Mouse (Mus musculus) megakaryocyte, embryonic 14.5 days (primary cell): Measurements from ENCODE around the gene B3galnt2. TPM values are rescaled to one million over a fixed set of nuclear protein-coding genes. Genes with fewer than 3 reads are reported as not detected.
A peak's percentile ranks its signal among the peaks of the same experiment; 100 is the strongest.
"Not testable (repeated sequence)": the region's sequence is repeated elsewhere in the genome, so short reads cannot be mapped to it uniquely, and the experiment has no call there.

Experiments
- H3K27me3 ChIP-seq: replicated peaks from 2 replicates; pipeline ENCODE3; 2012; ENCODE audit warnings: inconsistent platforms
- H3K36me3 ChIP-seq: replicated peaks from 2 replicates; pipeline ENCODE3; 2012; ENCODE audit warnings: low read length, inconsistent platforms, mixed read lengths
- H3K4me1 ChIP-seq: 2 replicates; pipeline ENCODE4 v1.6.1; 2012; ENCODE audit warnings: inconsistent platforms
- H3K4me3 ChIP-seq: replicated peaks from 2 replicates; pipeline ENCODE3; 2012; ENCODE audit warnings: moderate library complexity, mild to moderate bottlenecking, inconsistent platforms
- H3K9me3 ChIP-seq: 2 replicates; pipeline ENCODE4 v1.6.1; 2012; ENCODE audit warnings: inconsistent platforms
- FLI1 ChIP-seq: IDR thresholded peaks from 2 replicates; pipeline ENCODE4 v1.6.1; 2012; ENCODE audit warnings: low read length, inconsistent platforms, mixed read lengths
- GATA1 ChIP-seq: IDR thresholded peaks from 3 replicates; pipeline ENCODE4 v1.6.1; 2012; ENCODE audit warnings: mixed read lengths, low read length, inconsistent platforms, borderline replicate concordance
- polyA plus RNA-seq: library from polyadenylated mRNA; stranded (reverse); fragments of >175 nt; gene quantifications from 2 replicates; pipeline ENCODE4 v1.2.3, GENCODE M21; 2012; ENCODE audit warnings: low replicate concordance; ENCODE audit not compliant: insufficient read depth

B3galnt2 gene
- polyA plus RNA-seq, 1 experiment = 7.6 TPM

- no peak overlapping the region for H3K4me3 ChIP-seq
- peaks cover 17% of the 10 kb centered on the region for H3K4me1 ChIP-seq
- TF ChIP-seq GATA1 (no peak), FLI1 (no peak)
- no peaks in the 10 kb centered on the region for H3K27me3 ChIP-seq
- H3K9me3 ChIP-seq = no peaks in the 10 kb centered on the region
- peaks cover 96% of the 10 kb centered on the region for H3K36me3 ChIP-seq
Measured at GRCm38 (mm10) chr13:14004086-14004485, 49.8 kb downstream of the B3galnt2 start.

GRCm38 (mm10) chr13:14004999-14005398, 50.7 kb downstream of the B3galnt2 start:
- H3K4me1 ChIP-seq = peaks cover 17% of the 10 kb centered on the region
- TF ChIP-seq GATA1 = no peak
- TF ChIP-seq FLI1 = no peak
- H3K27me3 ChIP-seq = no peaks in the 10 kb centered on the region
- H3K4me3 ChIP-seq = no peak overlapping the region
- peaks cover 96% of the 10 kb centered on the region for H3K36me3 ChIP-seq
- H3K9me3 ChIP-seq = no peaks in the 10 kb centered on the region

- Histone ChIP-seq H3K36me3 (peaks cover 96% of the 10 kb centered on the region), H3K27me3 (no peaks in the 10 kb centered on the region), H3K4me1 (peaks cover 19% of the 10 kb centered on the region), H3K4me3 (no peak overlapping the region), H3K9me3 (no peaks in the 10 kb centered on the region)
- no peak for TF ChIP-seq GATA1
- TF ChIP-seq FLI1 = no peak
Measured at GRCm38 (mm10) chr13:14006056-14006455, 51.8 kb downstream of the B3galnt2 start.

GRCm38 (mm10) chr13:14011454-14011995, 57.3 kb downstream of the B3galnt2 start:
- peak overlapping the region; percentile 6 for H3K4me3 ChIP-seq
- H3K27me3 ChIP-seq = no peaks in the 10 kb centered on the region
- H3K4me1 ChIP-seq = peaks cover 36% of the 10 kb centered on the region
- no peaks in the 10 kb centered on the region for H3K9me3 ChIP-seq
- no peak for TF ChIP-seq GATA1
- TF ChIP-seq FLI1 = no peak
- peaks cover 95% of the 10 kb centered on the region for H3K36me3 ChIP-seq

GRCm38 (mm10) chr13:14014001-14014400, 59.7 kb downstream of the B3galnt2 start:
- H3K36me3 ChIP-seq = peaks cover 95% of the 10 kb centered on the region
- no peaks in the 10 kb centered on the region for H3K27me3 ChIP-seq
- H3K9me3 ChIP-seq = no peaks in the 10 kb centered on the region
- no peak overlapping the region for H3K4me3 ChIP-seq
- H3K4me1 ChIP-seq = peaks cover 34% of the 10 kb centered on the region
- TF ChIP-seq GATA1 = no peak
- TF ChIP-seq FLI1 = no peak

- peaks cover 95% of the 10 kb centered on the region for H3K36me3 ChIP-seq
- H3K4me1 ChIP-seq = peaks cover 36% of the 10 kb centered on the region
- TF ChIP-seq FLI1 = no peak
- no peak for TF ChIP-seq GATA1
- H3K9me3 ChIP-seq = no peaks in the 10 kb centered on the region
- H3K27me3 ChIP-seq = no peaks in the 10 kb centered on the region
- no peak overlapping the region for H3K4me3 ChIP-seq
Measured at GRCm38 (mm10) chr13:14014540-14014939, 60.3 kb downstream of the B3galnt2 start.

- H3K36me3 ChIP-seq = peaks cover 89% of the 10 kb centered on the region
Measured at GRCm38 (mm10) chr13:14015609-14016008, 61.3 kb downstream of the B3galnt2 start.

GRCm38 (mm10) chr13:14018283-14018682, 64.0 kb downstream of the B3galnt2 start:
- TF ChIP-seq GATA1 (no peak), FLI1 (no peak)
- no peaks in the 10 kb centered on the region for H3K27me3 ChIP-seq
- H3K36me3 ChIP-seq = peaks cover 64% of the 10 kb centered on the region
- H3K9me3 ChIP-seq = no peaks in the 10 kb centered on the region
- no peak overlapping the region for H3K4me3 ChIP-seq
- peaks cover 16% of the 10 kb centered on the region for H3K4me1 ChIP-seq

More at GRCm38 (mm10) chr13:14015609-14016008, 61.3 kb downstream of the B3galnt2 start:
- Histone ChIP-seq H3K4me1 (peaks cover 39% of the 10 kb centered on the region), H3K27me3 (no peaks in the 10 kb centered on the region), H3K9me3 (no peaks in the 10 kb centered on the region), H3K4me3 (no peak overlapping the region)
- TF ChIP-seq FLI1 (no peak), GATA1 (no peak)

- Histone ChIP-seq H3K4me1 (peaks cover 13% of the 10 kb centered on the region), H3K27me3 (no peaks in the 10 kb centered on the region), H3K4me3 (no peak overlapping the region), H3K9me3 (no peaks in the 10 kb centered on the region), H3K36me3 (peaks cover 60% of the 10 kb centered on the region)
- TF ChIP-seq GATA1 = no peak
- no peak for TF ChIP-seq FLI1
Measured at GRCm38 (mm10) chr13:14018852-14019251, 64.6 kb downstream of the B3galnt2 start.

- H3K9me3 ChIP-seq, H3K4me3 ChIP-seq, H3K27me3 ChIP-seq: not testable (repeated sequence)
- Histone ChIP-seq H3K36me3 (peaks cover 46% of the 10 kb centered on the region), H3K4me1 (peaks cover 18% of the 10 kb centered on the region)
Measured at GRCm38 (mm10) chr13:14021417-14021816, 67.1 kb downstream of the B3galnt2 start.

GRCm38 (mm10) chr13:14025554-14025953, 71.3 kb downstream of the B3galnt2 start:
- peaks cover 48% of the 10 kb centered on the region for H3K36me3 ChIP-seq

More at GRCm38 (mm10) chr13:14025554-14025953, 71.3 kb downstream of the B3galnt2 start:
- H3K4me3 ChIP-seq = no peak overlapping the region
- TF ChIP-seq FLI1 (no peak), GATA1 (no peak)
- H3K27me3 ChIP-seq = no peaks in the 10 kb centered on the region
- H3K4me1 ChIP-seq = peaks cover 23% of the 10 kb centered on the region
- H3K9me3 ChIP-seq = no peaks in the 10 kb centered on the region
